ENCODE assay signal across 8 mouse cellular contexts in the genomic region with DNA sequence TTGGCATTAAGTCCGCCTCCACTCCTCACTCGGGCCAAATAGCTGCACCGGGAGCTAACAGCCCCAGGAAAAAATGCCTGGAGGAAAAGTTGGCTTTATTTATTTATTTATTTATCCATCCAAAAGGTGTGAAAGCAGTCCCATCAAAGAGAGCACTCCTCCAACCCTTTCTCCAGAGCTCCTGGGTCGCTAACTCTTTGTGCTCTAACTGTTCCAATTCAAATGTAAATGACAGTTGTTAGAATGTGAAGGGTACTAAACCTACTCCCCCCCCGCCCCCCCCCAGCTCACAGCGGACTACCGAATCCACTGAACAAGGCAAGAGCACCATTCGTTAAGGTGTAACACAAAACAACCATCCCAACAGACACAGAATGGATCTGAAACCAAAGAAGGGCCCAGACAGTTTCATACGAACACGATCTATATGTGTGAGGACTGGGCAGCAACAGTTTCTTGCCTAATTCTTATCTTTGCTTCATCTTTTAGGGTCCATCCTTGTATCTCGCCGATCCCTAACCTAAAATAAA. TPM values are rescaled to one million over a fixed set of nuclear protein-coding genes. Genes with fewer than 3 reads are reported as not detected.
DNase-seq lines count a peak whose midpoint lies in the region; ATAC-seq and TF ChIP-seq lines count a peak whose summit lies in the region.

No protein-coding gene starts in this region.

- no peaks in the 10 kb centered on the region for H3K4me1 ChIP-seq in lung, embryonic 14.5 days (ENCODE audit: insufficient read depth)
- H3K4me1 ChIP-seq in embryonic facial prominence, embryonic 12.5 days, result no peaks in the 10 kb centered on the region
- no peaks in the 10 kb centered on the region for H3K4me1 ChIP-seq in intestine, embryonic 15.5 days (replicated peaks)
- no peaks in the 10 kb centered on the region for H3K4me1 ChIP-seq in neural tube, embryonic 14.5 days (ENCODE audit: control insufficient read depth, insufficient read depth, low read length)

- WGBS in lung, embryonic 14.5 days, result 13% methylated on average over 12 of the region's 12 CpGs
- WGBS in embryonic facial prominence, embryonic 12.5 days, result 20% methylated on average over 12 of the region's 12 CpGs
- WGBS in intestine, embryonic 15.5 days, result 18% methylated on average over 12 of the region's 12 CpGs
- WGBS in neural tube, embryonic 14.5 days, result 18% methylated on average over 12 of the region's 12 CpGs

- H3K36me3 ChIP-seq in lung, embryonic 14.5 days (ENCODE audit: insufficient read depth), result no peaks in the 10 kb centered on the region
- no peaks in the 10 kb centered on the region for H3K36me3 ChIP-seq in embryonic facial prominence, embryonic 12.5 days
- H3K36me3 ChIP-seq in intestine, embryonic 15.5 days, result no peaks in the 10 kb centered on the region
- H3K36me3 ChIP-seq in neural tube, embryonic 14.5 days (ENCODE audit: control insufficient read depth, insufficient read depth, low read length), result no peaks in the 10 kb centered on the region

- DNase-seq in lung, embryonic 14.5 days, result no peak
- DNase-seq in lung, postnatal 14 days, result no peak
- DNase-seq in embryo, embryonic 10 days (ENCODE audit: low spot score), result no peak
- DNase-seq in frontal cortex, postnatal 14 days (ENCODE audit: low spot score in 2 of 2), result no peak
- no peak for DNase-seq in B cell, adult 2 months

- H3K9me3 ChIP-seq in lung, embryonic 14.5 days (ENCODE audit: low read depth, low read length), result no peaks in the 10 kb centered on the region
- H3K9me3 ChIP-seq in embryonic facial prominence, embryonic 12.5 days, result no peaks in the 10 kb centered on the region
- no peaks in the 10 kb centered on the region for H3K9me3 ChIP-seq in intestine, embryonic 15.5 days
- no peaks in the 10 kb centered on the region for H3K9me3 ChIP-seq in neural tube, embryonic 14.5 days (ENCODE audit: control insufficient read depth, low read length)

- H3K4me3 ChIP-seq in lung, embryonic 14.5 days (ENCODE audit: low read depth, low read length), result peak overlapping the region; percentile 49
- H3K4me3 ChIP-seq in embryonic facial prominence, embryonic 12.5 days, result peak overlapping the region; percentile 51
- peak overlapping the region; percentile 51 for H3K4me3 ChIP-seq in intestine, embryonic 15.5 days (replicated peaks)
- H3K4me3 ChIP-seq in neural tube, embryonic 14.5 days (ENCODE audit: low read depth, low read length), result peak overlapping the region; percentile 43

- H3K27ac ChIP-seq in lung, embryonic 14.5 days (ENCODE audit: low read depth), result peak overlapping the region; percentile 87
- 0 out of 2 replicates have a peak overlapping the region, but pooled peaks have one; percentile 81 for H3K27ac ChIP-seq in embryonic facial prominence, embryonic 12.5 days
- peak overlapping the region; percentile 92 for H3K27ac ChIP-seq in intestine, embryonic 15.5 days
- H3K27ac ChIP-seq in neural tube, embryonic 14.5 days (ENCODE audit: low read depth, low read length), result peak overlapping the region; percentile 89

- TF ChIP-seq CTCF in lung, embryonic 14.5 days (IDR thresholded peaks at IDR 0.05; ENCODE audit: low read depth), result no peak

- H3K9ac ChIP-seq in lung, embryonic 14.5 days, result peak overlapping the region; percentile 65
- H3K9ac ChIP-seq in embryonic facial prominence, embryonic 12.5 days, result peak overlapping the region; percentile 42
- peak overlapping the region; percentile 49; the same call in 1 of the 2 replicates for H3K9ac ChIP-seq in intestine, embryonic 15.5 days
- peak overlapping the region; percentile 53; the same call in 1 of the 2 replicates for H3K9ac ChIP-seq in neural tube, embryonic 14.5 days (replicated peaks; ENCODE audit: low read depth, low read length)

- H3K4me2 ChIP-seq in lung, embryonic 14.5 days, result peak overlapping the region; percentile 64
- peak overlapping the region; percentile 53 for H3K4me2 ChIP-seq in embryonic facial prominence, embryonic 12.5 days (replicated peaks)
- H3K4me2 ChIP-seq in intestine, embryonic 15.5 days (replicated peaks), result peak overlapping the region; percentile 57
- H3K4me2 ChIP-seq in neural tube, embryonic 14.5 days (ENCODE audit: low read depth, low read length), result peak overlapping the region; percentile 63

- H3K27me3 ChIP-seq in lung, embryonic 14.5 days (ENCODE audit: insufficient read depth, low read length), result no peaks in the 10 kb centered on the region
- no peaks in the 10 kb centered on the region for H3K27me3 ChIP-seq in embryonic facial prominence, embryonic 12.5 days
- no peaks in the 10 kb centered on the region for H3K27me3 ChIP-seq in intestine, embryonic 15.5 days (replicated peaks)
- H3K27me3 ChIP-seq in neural tube, embryonic 14.5 days (ENCODE audit: control insufficient read depth, insufficient read depth, low read length), result no peaks in the 10 kb centered on the region

- ATAC-seq in lung, embryonic 14.5 days (ENCODE audit: insufficient read depth), result no peak
- ATAC-seq in embryonic facial prominence, embryonic 12.5 days (ENCODE audit: insufficient number of reproducible peaks, insufficient read depth, low FRiP score, low TSS enrichment), result no peak
- ATAC-seq in intestine, embryonic 15.5 days, result no peak; the same call in 1 of the 2 replicates
- ATAC-seq in neural tube, embryonic 14.5 days (ENCODE audit: low read depth), result peak; percentile 5; the same call in 1 of the 2 replicates

RNA-seq across cellular contexts. Expression of gene Slc25a53, which starts 0.6 kb away (rescaled TPM):
- polyA plus RNA-seq in lung, embryonic 14.5 days (2014; fragmentation: Nextera tagmentation; extraction: Ambion mirVana), result 11.1 and 11.4 TPM in 2 replicates
- 12.5 and 16.6 TPM in 2 replicates for polyA plus RNA-seq in embryonic facial prominence, embryonic 12.5 days (2016; fragmentation: Nextera tagmentation; extraction: Ambion mirVana)
- polyA plus RNA-seq in intestine, embryonic 15.5 days (2015; fragmentation: Nextera tagmentation; extraction: Ambion mirVana), result 7.5 and 7.9 TPM in 2 replicates
- 13.1 and 15.1 TPM in 2 replicates for polyA plus RNA-seq in neural tube, embryonic 14.5 days (2014; fragmentation: Nextera tagmentation; extraction: Ambion mirVana)

RNA-seq across cellular contexts. Expression of gene Fam199x, which starts 11.9 kb away (rescaled TPM):
- polyA plus RNA-seq in lung, embryonic 14.5 days (2014; fragmentation: Nextera tagmentation; extraction: Ambion mirVana), result 14.3 and 14.9 TPM in 2 replicates
- 11.8 and 14.0 TPM in 2 replicates for polyA plus RNA-seq in embryonic facial prominence, embryonic 12.5 days (2016; fragmentation: Nextera tagmentation; extraction: Ambion mirVana)
- polyA plus RNA-seq in intestine, embryonic 15.5 days (2015; fragmentation: Nextera tagmentation; extraction: Ambion mirVana), result 5.1 and 6.3 TPM in 2 replicates
- polyA plus RNA-seq in neural tube, embryonic 14.5 days (2014; fragmentation: Nextera tagmentation; extraction: Ambion mirVana), result 9.8 and 11.3 TPM in 2 replicates

RNA-seq across cellular contexts. Expression of gene Zcchc18, which starts 44.6 kb away (rescaled TPM):
- 13.4 and 15.6 TPM in 2 replicates for polyA plus RNA-seq in lung, embryonic 14.5 days (2014; fragmentation: Nextera tagmentation; extraction: Ambion mirVana)
- polyA plus RNA-seq in embryonic facial prominence, embryonic 12.5 days (2016; fragmentation: Nextera tagmentation; extraction: Ambion mirVana), result 51.7 and 55.0 TPM in 2 replicates
- 15.5 and 17.8 TPM in 2 replicates for polyA plus RNA-seq in intestine, embryonic 15.5 days (2015; fragmentation: Nextera tagmentation; extraction: Ambion mirVana)
- polyA plus RNA-seq in neural tube, embryonic 14.5 days (2014; fragmentation: Nextera tagmentation; extraction: Ambion mirVana), result 366 and 415 TPM in 2 replicates
